Mouse (Mus musculus): Measurements from ENCODE around the gene Gpc3.

DNA sequence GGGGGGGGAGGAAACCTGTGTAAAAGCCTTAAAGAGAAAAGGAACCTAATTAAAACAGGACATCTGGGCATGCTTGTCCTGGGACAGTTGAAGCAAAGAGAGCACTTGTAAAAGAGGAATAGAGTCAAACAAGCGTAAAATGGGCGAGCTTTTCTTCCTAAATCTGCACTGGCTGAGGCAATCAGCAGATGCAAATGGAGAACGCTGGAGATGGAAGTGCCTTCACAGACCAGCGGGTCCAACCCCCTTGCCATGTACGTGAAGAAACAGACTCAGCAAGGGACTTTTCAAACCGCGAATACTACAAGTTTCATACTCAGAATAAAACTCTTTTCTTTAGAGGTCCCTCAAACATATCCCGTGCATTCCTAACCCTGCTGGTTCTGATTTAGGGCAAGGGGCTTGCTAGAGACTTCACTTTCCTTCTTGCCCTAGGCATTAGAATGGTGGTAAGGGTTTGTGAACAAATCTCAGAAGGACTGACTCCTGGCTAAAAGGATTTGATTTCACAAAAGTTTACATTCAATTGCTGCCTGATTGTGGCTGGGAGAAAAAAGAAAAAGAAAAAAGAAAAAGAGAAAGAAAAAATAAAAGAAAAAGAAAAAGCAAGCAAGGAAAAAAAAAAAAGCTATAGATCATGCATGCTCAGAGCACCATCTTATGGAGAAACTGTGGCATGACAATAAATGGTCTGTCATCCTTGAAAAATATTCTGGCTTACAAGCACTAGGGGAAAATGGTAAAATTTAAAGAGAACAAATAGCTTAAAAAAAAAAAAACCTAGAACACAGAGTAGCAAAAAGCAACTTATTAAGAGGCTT is 243.6 kb downstream of the Gpc3 start:
- TF ChIP-seq CTCF (IDR thresholded peaks at IDR 0.05; ENCODE audit: insufficient read depth, low read length) (no peak), POLR2A (IDR thresholded peaks at IDR 0.05; ENCODE audit: borderline replicate concordance, extremely low read depth, low read depth, low read length) (no peak)
